Mouse (Mus musculus) MEL (cell line): ENCODE results near the gene Ssb. TPM values are rescaled to one million over a fixed set of nuclear protein-coding genes. Genes with fewer than 3 reads are reported as not detected.

Experiments
- DNase-seq: peaks from one replicate; pipeline ENCODE4 v3.0.0; 2011; ENCODE audit warnings: low read depth, low spot score
- H3K27ac ChIP-seq: 2 replicates; pipeline ENCODE4 v1.5.1; 2012; ENCODE audit warnings: low read depth, mild to moderate bottlenecking, control low read depth, low read length, moderate library complexity; ENCODE audit not compliant: control insufficient read depth
- H3K27me3 ChIP-seq, 2 experiments: fragments of 150-350 bp in 1 of 2; sonication (generic) in 1 of 2; 2 replicates each; pipeline ENCODE4 v1.6.1; 2012; ENCODE audit warnings: low read length in 2 of 2, mild to moderate bottlenecking in 2 of 2, improper control_type of control experiment in 1 of 2, moderate library complexity in 1 of 2; ENCODE audit not compliant: insufficient read depth in 2 of 2, control insufficient read depth in 1 of 2
- H3K36me3 ChIP-seq, 2 experiments: 2 replicates each; pipeline ENCODE4 v1.6.1; 2012 to 2014; ENCODE audit warnings: low read length in 2 of 2, improper control_type of control experiment in 1 of 2, inconsistent platforms in 1 of 2, mild to moderate bottlenecking in 1 of 2; ENCODE audit not compliant: insufficient read depth in 2 of 2, control insufficient read depth in 1 of 2
- H3K4me1 ChIP-seq, 2 experiments: fragments of 150-350 bp in 1 of 2; sonication (generic) in 1 of 2; 2 replicates each; pipeline ENCODE4 v1.6.1; 2012; ENCODE audit warnings: low read length in 2 of 2, improper control_type of control experiment in 1 of 2, mild to moderate bottlenecking in 1 of 2; ENCODE audit not compliant: insufficient read depth in 2 of 2, control insufficient read depth in 1 of 2
- H3K4me3 ChIP-seq, 2 experiments: fragments of 150-350 bp in 1 of 2; sonication (generic) in 1 of 2; 2 replicates each; pipeline ENCODE4 v1.5.1; 2012; ENCODE audit warnings: low read depth in 2 of 2, low read length in 2 of 2, mild to moderate bottlenecking in 2 of 2, moderate library complexity in 2 of 2, control low read depth in 1 of 2, improper control_type of control experiment in 1 of 2; ENCODE audit not compliant: control insufficient read depth in 1 of 2, insufficient read depth in 1 of 2
- H3K79me2 ChIP-seq: 2 replicates; pipeline ENCODE4 v1.6.1; 2012; ENCODE audit warnings: mild to moderate bottlenecking, low read length, moderate library complexity; ENCODE audit not compliant: control insufficient read depth, poor library complexity, insufficient read depth
- H3K9ac ChIP-seq: 2 replicates; pipeline ENCODE4 v1.6.1; 2012; ENCODE audit warnings: low read depth, mild to moderate bottlenecking, control low read depth, low read length, moderate library complexity; ENCODE audit not compliant: control insufficient read depth, poor library complexity, severe bottlenecking
- H3K9me3 ChIP-seq: fragments of 150-350 bp; sonication (generic); replicated peaks from 2 replicates; pipeline ENCODE4 v1.6.1; 2012; ENCODE audit warnings: mild to moderate bottlenecking, low read length, improper control_type of control experiment, moderate library complexity; ENCODE audit not compliant: insufficient read depth
- CHD1 ChIP-seq: IDR thresholded peaks from 2 replicates; pipeline ENCODE4 v1.6.1; 2012; ENCODE audit warnings: low read depth, mild to moderate bottlenecking, inconsistent platforms, low read length, improper control_type of control experiment
- CHD2 ChIP-seq: IDR thresholded peaks from 2 replicates; pipeline ENCODE4 v1.6.1; 2011; ENCODE audit warnings: low read length, improper control_type of control experiment
- CTCF ChIP-seq, 3 experiments: IDR thresholded peaks in 2 of 3; conservative IDR thresholded peaks in 1 of 3; 2 replicates each; pipeline ENCODE4 v1.5.1; 2011 to 2012; ENCODE audit warnings: low read length in 3 of 3, low read depth in 2 of 3, mild to moderate bottlenecking in 2 of 3, improper control_type of control experiment in 1 of 3, inconsistent platforms in 1 of 3, mixed read lengths in 1 of 3, moderate library complexity in 1 of 3; ENCODE audit not compliant: control insufficient read depth in 1 of 3, insufficient read depth in 1 of 3, poor library complexity in 1 of 3, severe bottlenecking in 1 of 3
- ETS1 ChIP-seq: IDR thresholded peaks from 2 replicates; pipeline ENCODE4 v1.6.1; 2012; ENCODE audit warnings: low read depth, mild to moderate bottlenecking, inconsistent platforms, low read length, improper control_type of control experiment, moderate library complexity
- GABPA ChIP-seq: IDR thresholded peaks from 2 replicates; pipeline ENCODE4 v1.6.1; 2012; ENCODE audit warnings: low read depth, mild to moderate bottlenecking, inconsistent platforms, low read length, improper control_type of control experiment, moderate library complexity
- GATA1 ChIP-seq: IDR thresholded peaks from 2 replicates; pipeline ENCODE4 v1.6.1; 2011; ENCODE audit warnings: low read depth, low read length, improper control_type of control experiment
- HCFC1 ChIP-seq: IDR thresholded peaks from 2 replicates; pipeline ENCODE4 v1.6.1; 2012; ENCODE audit warnings: low read depth, mild to moderate bottlenecking, inconsistent platforms, low read length, improper control_type of control experiment, moderate library complexity
- JUND ChIP-seq: IDR thresholded peaks from 2 replicates; pipeline ENCODE4 v1.6.1; 2011; ENCODE audit warnings: low read depth, mild to moderate bottlenecking, improper control_type of control experiment, low read length
- KAT2A ChIP-seq: conservative IDR thresholded peaks from 2 replicates; pipeline ENCODE4 v1.6.1; 2012; ENCODE audit warnings: low read depth, low read length, improper control_type of control experiment, inconsistent platforms
- MAFK ChIP-seq: IDR thresholded peaks from 2 replicates; pipeline ENCODE4 v1.6.1; 2011; ENCODE audit warnings: low read depth, mild to moderate bottlenecking, low read length, improper control_type of control experiment, borderline replicate concordance
- MAX ChIP-seq: IDR thresholded peaks from 2 replicates; pipeline ENCODE4 v1.6.1; 2011; ENCODE audit warnings: low read length, improper control_type of control experiment
- MAZ ChIP-seq: IDR thresholded peaks from 2 replicates; pipeline ENCODE4 v1.6.1; 2012; ENCODE audit warnings: low read depth, mild to moderate bottlenecking, inconsistent platforms, low read length, improper control_type of control experiment
- MEF2A ChIP-seq: IDR thresholded peaks from 2 replicates; pipeline ENCODE4 v1.6.1; 2014; ENCODE audit warnings: low read depth, mild to moderate bottlenecking, inconsistent platforms, low read length, improper control_type of control experiment; ENCODE audit not compliant: poor library complexity, insufficient replicate concordance, severe bottlenecking; ENCODE audit errors: extremely low read depth
- MYB ChIP-seq: IDR thresholded peaks from 2 replicates; pipeline ENCODE4 v1.6.1; 2011; ENCODE audit warnings: mild to moderate bottlenecking, low read depth, low read length, improper control_type of control experiment
- MYC ChIP-seq: IDR thresholded peaks from 2 replicates; pipeline ENCODE4 v1.6.1; 2011; ENCODE audit warnings: low read depth, mild to moderate bottlenecking, low read length, improper control_type of control experiment, moderate library complexity
- NELFE ChIP-seq: IDR thresholded peaks from 2 replicates; pipeline ENCODE4 v1.6.1; 2011; ENCODE audit warnings: low read depth, low read length, improper control_type of control experiment
- NRF1 ChIP-seq: IDR thresholded peaks from 2 replicates; pipeline ENCODE4 v1.6.1; 2014; ENCODE audit warnings: low read depth, mild to moderate bottlenecking, inconsistent platforms, low read length, improper control_type of control experiment, moderate library complexity; ENCODE audit not compliant: poor library complexity, insufficient read depth, severe bottlenecking
- POLR2A ChIP-seq, 2 experiments: IDR thresholded peaks; 2 replicates each; pipeline ENCODE4 v1.6.1; 2011 to 2012; ENCODE audit warnings: low read length in 2 of 2, mild to moderate bottlenecking in 2 of 2, control low read depth in 1 of 2, improper control_type of control experiment in 1 of 2, low read depth in 1 of 2, moderate library complexity in 1 of 2; ENCODE audit not compliant: control insufficient read depth in 1 of 2, insufficient read depth in 1 of 2, poor library complexity in 1 of 2
- POLR2AphosphoS2 ChIP-seq: IDR thresholded peaks from 2 replicates; pipeline ENCODE4 v1.6.1; 2011; ENCODE audit warnings: low read length, improper control_type of control experiment
- RAD21 ChIP-seq: IDR thresholded peaks from 2 replicates; pipeline ENCODE4 v1.6.1; 2011; ENCODE audit warnings: mild to moderate bottlenecking, low read depth, low read length, improper control_type of control experiment
- RCOR1 ChIP-seq: IDR thresholded peaks from 2 replicates; pipeline ENCODE4 v1.6.1; 2012; ENCODE audit warnings: low read depth, mild to moderate bottlenecking, inconsistent platforms, low read length, improper control_type of control experiment
- SIN3A ChIP-seq: IDR thresholded peaks from 2 replicates; pipeline ENCODE4 v1.6.1; 2012; ENCODE audit warnings: low read length, improper control_type of control experiment, inconsistent platforms
- SMC3 ChIP-seq: IDR thresholded peaks from 2 replicates; pipeline ENCODE4 v1.6.1; 2011; ENCODE audit warnings: low read depth, low read length, improper control_type of control experiment
- TAL1 ChIP-seq: IDR thresholded peaks from 2 replicates; pipeline ENCODE4 v1.6.1; 2012; ENCODE audit warnings: mild to moderate bottlenecking, inconsistent platforms, low read length, moderate library complexity, mixed read lengths
- TBP ChIP-seq: IDR thresholded peaks from 2 replicates; pipeline ENCODE4 v1.8.0; 2011; ENCODE audit warnings: low read depth, low read length, improper control_type of control experiment
- TCF12 ChIP-seq: IDR thresholded peaks from 2 replicates; pipeline ENCODE4 v1.6.1; 2014; ENCODE audit warnings: low read depth, mild to moderate bottlenecking, inconsistent platforms, low read length, improper control_type of control experiment, moderate library complexity
- UBTF ChIP-seq: IDR thresholded peaks from 2 replicates; pipeline ENCODE4 v1.6.1; 2012; ENCODE audit warnings: low read depth, mild to moderate bottlenecking, inconsistent platforms, low read length, improper control_type of control experiment, moderate library complexity, borderline replicate concordance; ENCODE audit not compliant: insufficient read depth
- USF1 ChIP-seq: IDR thresholded peaks from 2 replicates; pipeline ENCODE4 v1.6.1; 2014; ENCODE audit warnings: low read depth, mild to moderate bottlenecking, inconsistent platforms, low read length, improper control_type of control experiment, moderate library complexity
- ZC3H11A ChIP-seq: IDR thresholded peaks from 2 replicates; pipeline ENCODE4 v1.6.1; 2012; ENCODE audit warnings: low read depth, mild to moderate bottlenecking, inconsistent platforms, low read length, improper control_type of control experiment
- ZMIZ1 ChIP-seq: IDR thresholded peaks from 2 replicates; pipeline ENCODE4 v1.6.1; 2012; ENCODE audit warnings: low read depth, mild to moderate bottlenecking, inconsistent platforms, low read length, improper control_type of control experiment, moderate library complexity
- ZNF384 ChIP-seq: IDR thresholded peaks from 2 replicates; pipeline ENCODE4 v1.6.1; 2012; ENCODE audit warnings: low read depth, mild to moderate bottlenecking, inconsistent platforms, low read length, improper control_type of control experiment
- polyA plus RNA-seq, 2 experiments: library from polyadenylated mRNA; stranded (reverse) in 1 of 2; unstranded in 1 of 2; fragments of >175 nt in 1 of 2; fragments of >200 nt in 1 of 2; gene quantifications; 2 replicates each; pipeline versions ENCODE4 v1.2.1 to v1.2.4; 2012; ENCODE audit warnings: low replicate concordance in 2 of 2, low read depth in 1 of 2; ENCODE audit not compliant: insufficient read length in 2 of 2, insufficient read depth in 1 of 2, missing spikeins in 1 of 2
- total RNA-seq: library from RNA; depleted of rRNA; stranded (reverse); fragments of 300-350 nt; gene quantifications from 2 replicates; pipeline ENCODE4 v1.2.3, GENCODE M21; 2012

The Ssb gene
- total and polyA plus RNA-seq, 3 experiments = 219 to 1,377 (median 357) TPM

DNA sequence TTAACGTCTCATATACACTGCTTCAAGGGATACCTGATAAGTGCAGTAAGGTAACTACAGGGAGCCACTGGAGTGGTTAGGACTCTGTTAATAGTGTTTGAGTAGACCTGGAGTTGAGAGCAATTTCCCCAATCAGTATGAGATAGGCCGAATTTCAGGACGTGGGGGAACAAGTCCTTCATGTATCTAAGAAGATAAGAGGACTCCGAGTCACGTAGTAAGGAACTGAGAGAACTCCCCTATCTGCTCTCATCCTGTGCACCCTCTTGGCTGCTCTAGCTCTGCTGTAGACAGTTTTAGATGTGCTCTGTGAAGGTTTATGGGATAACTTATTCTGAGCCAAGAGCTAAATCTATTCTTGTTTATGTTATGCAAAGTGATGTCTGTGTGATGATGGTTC lies 44.8 kb upstream of the Ssb start (continued):
- no peak for TF ChIP-seq POLR2AphosphoS2
- TF ChIP-seq TAL1 = no peak
- 0 out of 2 replicates have a peak, but pooled peaks have one; percentile 20 for TF ChIP-seq MYB
- no peak for TF ChIP-seq ZMIZ1
- peak; percentile 59; the same call in 1 of the 2 replicates for TF ChIP-seq MYC
- peak; percentile 47; the same call in 1 of the 2 replicates for TF ChIP-seq HCFC1
- TF ChIP-seq CTCF (IDR thresholded peaks at IDR 0.05 in 2 of 3, conservative IDR thresholded peaks at IDR 0.05 in 1 of 3; ENCODE audit: control insufficient read depth in 1 of 3, insufficient read depth in 1 of 3, low read depth in 2 of 3, low read length in 3 of 3, poor library complexity in 1 of 3, severe bottlenecking in 1 of 3) = no peak
- TF ChIP-seq CHD1 = no peak
- no peak; the same call in 1 of the 2 replicates for TF ChIP-seq MAX
- no peak for TF ChIP-seq MEF2A
- no peak for TF ChIP-seq NRF1
- TF ChIP-seq ZNF384 = no peak; the same call in 1 of the 2 replicates
- TF ChIP-seq KAT2A = no peak
- TF ChIP-seq ZC3H11A = no peak
- TF ChIP-seq ETS1 = peak; percentile 71
- no peak for TF ChIP-seq POLR2A (IDR thresholded peaks at IDR 0.05; ENCODE audit: control insufficient read depth in 1 of 2, insufficient read depth in 1 of 2, low read depth in 1 of 2, low read length in 2 of 2, poor library complexity in 1 of 2)
- TF ChIP-seq SIN3A = peak; percentile 65
- no peak for TF ChIP-seq UBTF
- TF ChIP-seq GABPA = no peak
- TF ChIP-seq GATA1 = peak; percentile 87
- TF ChIP-seq TBP = peak; percentile 55; the same call in 1 of the 2 replicates
- peak; percentile 4; the same call in 1 of the 2 replicates for TF ChIP-seq SMC3

DNA sequence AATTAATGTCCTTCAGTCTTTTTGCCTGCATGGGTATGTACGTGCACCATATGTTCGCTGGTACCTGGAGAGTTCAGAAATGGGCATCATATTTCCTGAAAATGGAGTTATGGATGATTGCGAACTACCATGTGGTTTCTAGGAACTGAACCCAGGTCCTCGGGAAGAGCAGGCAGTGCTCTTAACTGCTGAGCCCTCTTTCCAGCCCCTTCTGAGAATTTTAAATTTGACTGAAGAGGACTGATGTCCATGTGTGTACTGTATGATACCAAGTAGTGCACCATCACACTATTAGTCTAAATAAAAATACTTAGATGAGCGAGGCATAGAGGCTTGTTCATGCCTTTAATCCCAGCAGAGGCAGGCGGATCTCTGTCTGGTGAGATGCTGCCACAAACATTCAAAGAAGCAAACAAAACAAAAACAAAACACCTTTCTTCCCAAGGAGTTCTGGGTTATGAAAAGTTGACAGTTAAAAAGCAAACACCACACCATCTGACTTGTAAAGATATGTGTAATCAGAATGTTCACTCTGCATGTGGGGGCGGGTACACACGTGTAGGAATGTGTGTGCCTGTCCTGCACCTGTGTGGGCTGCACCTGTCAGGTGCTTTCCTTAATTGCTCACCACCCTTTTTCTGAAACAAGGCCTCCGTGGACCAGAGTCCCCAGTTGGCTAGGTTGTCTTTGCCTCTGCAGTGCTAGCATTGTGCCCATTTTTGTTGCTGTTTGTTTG lies 42.8 kb upstream of the Ssb start:
- no peaks in the 10 kb centered on the region for H3K9me3 ChIP-seq
- peaks cover 0 to 34% of the 10 kb centered on the region in 2 experiments; a peak in 2 of 4 replicates for H3K36me3 ChIP-seq
- no peaks in the 10 kb centered on the region for H3K27me3 ChIP-seq
- no peak overlapping the region for H3K27ac ChIP-seq
- no peak overlapping the region for H3K4me3 ChIP-seq
- DNase-seq = peak; percentile 38
- H3K4me1 ChIP-seq = peaks cover 19 to 34% of the 10 kb centered on the region in 2 experiments
- H3K79me2 ChIP-seq = peaks cover 10% of the 10 kb centered on the region
- no peak overlapping the region for H3K9ac ChIP-seq
- TF ChIP-seq GABPA (no peak), NELFE (no peak), CHD2 (no peak), CTCF (IDR thresholded peaks at IDR 0.05 in 2 of 3, conservative IDR thresholded peaks at IDR 0.05 in 1 of 3; ENCODE audit: control insufficient read depth in 1 of 3, insufficient read depth in 1 of 3, low read depth in 2 of 3, low read length in 3 of 3, poor library complexity in 1 of 3, severe bottlenecking in 1 of 3) (no peak), POLR2AphosphoS2 (no peak), MAZ (no peak), KAT2A (no peak), ZC3H11A (no peak), SMC3 (no peak), CHD1 (no peak), TCF12 (peak; percentile 97), ZNF384 (no peak), HCFC1 (no peak), RCOR1 (no peak), MAFK (no peak), USF1 (no peak), JUND (no peak), MEF2A (no peak), GATA1 (peak; percentile 43; the same call in 1 of the 2 replicates), RAD21 (no peak), ZMIZ1 (no peak), MYB (0 out of 2 replicates have a peak, but pooled peaks have one; percentile 50)
